Mouse (Mus musculus) kidney, postnatal 0 days (tissue): Measurements from ENCODE around the gene Mroh8. TPM values are rescaled to one million over a fixed set of nuclear protein-coding genes. Genes with fewer than 3 reads are reported as not detected.

Source experiments
- ATAC-seq: fragments of 200-750 bp; cut with Nextera tagmentation; replicated peaks from 2 replicates; pipeline ENCODE4 v1.8.0; 2017; ENCODE audit warnings: low read depth, moderate number of reproducible peaks, moderate TSS enrichment, moderate library complexity; ENCODE audit not compliant: low FRiP score
- DNase-seq: peaks from one replicate; pipeline ENCODE4 v3.0.0-alpha.2; 2016; ENCODE audit warnings: low spot score
- H3K27ac ChIP-seq: fragments of 300-500 bp; sonication (generic); 2 replicates; pipeline ENCODE4 v1.5.1; 2014; ENCODE audit warnings: mild to moderate bottlenecking
- H3K27me3 ChIP-seq: fragments of 300-500 bp; sonication (generic); 2 replicates; pipeline ENCODE4 v1.6.1; 2014; ENCODE audit warnings: low read length, mixed read lengths; ENCODE audit not compliant: insufficient read depth
- H3K36me3 ChIP-seq: fragments of 300-500 bp; sonication (generic); 2 replicates; pipeline ENCODE4 v1.6.1; 2014; ENCODE audit warnings: low read length, mixed read lengths; ENCODE audit not compliant: insufficient read depth
- H3K4me1 ChIP-seq: fragments of 300-500 bp; sonication (generic); replicated peaks from 2 replicates; pipeline ENCODE4 v1.6.1; 2014; ENCODE audit warnings: antibody characterized with exemption, low read length, mixed read lengths; ENCODE audit not compliant: insufficient read depth
- H3K4me2 ChIP-seq: fragments of 300-500 bp; sonication (generic); 2 replicates; pipeline ENCODE4 v1.6.1; 2014; ENCODE audit warnings: mild to moderate bottlenecking, low read length, moderate library complexity, mixed read lengths
- H3K4me3 ChIP-seq: fragments of 300-500 bp; sonication (generic); replicated peaks from 2 replicates; pipeline ENCODE4 v1.5.1; 2014; ENCODE audit warnings: low read depth, low read length
- H3K9ac ChIP-seq: fragments of 300-500 bp; sonication (generic); 2 replicates; pipeline ENCODE4 v1.6.1; 2014; ENCODE audit warnings: low read depth, low read length
- H3K9me3 ChIP-seq: fragments of 300-500 bp; sonication (generic); replicated peaks from 2 replicates; pipeline ENCODE4 v1.6.1; 2016; ENCODE audit warnings: low read length, inconsistent platforms, mixed read lengths
- CTCF ChIP-seq: IDR thresholded peaks from 2 replicates; pipeline ENCODE4 v1.5.1; 2016; ENCODE audit warnings: antibody characterized with exemption, low read depth, mild to moderate bottlenecking, moderate library complexity
- WGBS: fragments of 180-500 bp; shearing (Covaris S2); extraction: QIAGEN DNeasy Blood & Tissue Kit; methylation state at CpG from one replicate; pipeline ENCODE4 v1.1.7; 2014; 5-methylcytosine and 5-hydroxymethylcytosine counted together
- polyA plus RNA-seq: library from polyadenylated mRNA; unstranded; fragments of >200 nt; fragmentation: Nextera tagmentation; extraction: Ambion mirVana; gene quantifications from 2 replicates; pipeline ENCODE4 v1.2.1, GENCODE M21; 2015

The Mroh8 gene
- polyA plus RNA-seq = 0.29 and 0.33 TPM in 2 replicates

GRCm38 (mm10) chr2:157279416-157279800 lies at the start of gene Mroh8:
Gene Mroh8 (minus strand): TSS chr2:157279549.
- ATAC-seq = peak; percentile 57
- Histone ChIP-seq H3K27ac (peak within 1 kb of the TSS; percentile 92), H3K4me1 (0 out of 2 replicates have a peak, but pooled peaks cover 7% of the 10 kb centered on the region), H3K27me3 (no peaks in the 10 kb centered on the region), H3K9ac (peak within 1 kb of the TSS; percentile 82), H3K9me3 (no peaks in the 10 kb centered on the region), H3K4me3 (peak within 1 kb of the TSS; percentile 83), H3K36me3 (0 out of 2 replicates have a peak, but pooled peaks cover 3% of the 10 kb centered on the region), H3K4me2 (peak within 1 kb of the TSS; percentile 75)
- under 1% methylated on average over 32 of the region's 32 CpGs for WGBS
- TF ChIP-seq CTCF = no peak
- peak; percentile 68 for DNase-seq

GRCm38 (mm10) chr2:157328570-157328969 lies 49.2 kb upstream of the Mroh8 start:
- H3K9ac ChIP-seq = no peak overlapping the region
- H3K4me2 ChIP-seq = no peak overlapping the region
- no peak for TF ChIP-seq CTCF
- no peaks in the 10 kb centered on the region for H3K9me3 ChIP-seq
- H3K36me3 ChIP-seq = peaks cover 33% of the 10 kb centered on the region
- 39% methylated on average over 11 of the region's 11 CpGs for WGBS
- H3K27ac ChIP-seq = no peak overlapping the region
- no peak overlapping the region for H3K4me3 ChIP-seq
- no peaks in the 10 kb centered on the region for H3K4me1 ChIP-seq
- H3K27me3 ChIP-seq = no peaks in the 10 kb centered on the region
- no peak for DNase-seq
- ATAC-seq = no peak

- Histone ChIP-seq H3K4me3 (no peak overlapping the region), H3K27ac (no peak overlapping the region), H3K27me3 (no peaks in the 10 kb centered on the region), H3K4me2 (no peak overlapping the region), H3K4me1 (no peaks in the 10 kb centered on the region), H3K36me3 (peaks cover 38% of the 10 kb centered on the region), H3K9me3 (no peaks in the 10 kb centered on the region), H3K9ac (no peak overlapping the region)
- ATAC-seq (no peak; the same call in 1 of the 2 replicates), DNase-seq (no peak)
- WGBS = 49% methylated on average over 5 of the region's 5 CpGs
- no peak for TF ChIP-seq CTCF
These were observed 48.8 kb upstream of the Mroh8 start for GRCm38 (mm10) chr2:157328106-157328505.

GRCm38 (mm10) chr2:157325238-157325637 lies 45.9 kb upstream of the Mroh8 start:
- ATAC-seq = no peak
- 74% methylated on average over 2 of the region's 2 CpGs for whole genome bisulfite sequencing
- peaks cover 57% of the 10 kb centered on the region for H3K36me3 ChIP-seq

GRCm38 (mm10) chr2:157322029-157322766 lies 42.8 kb upstream of the Mroh8 start:
- ATAC-seq (no peak), DNase-seq (no peak)
- Histone ChIP-seq H3K27ac (no peak overlapping the region), H3K9me3 (no peaks in the 10 kb centered on the region), H3K4me1 (no peaks in the 10 kb centered on the region), H3K27me3 (no peaks in the 10 kb centered on the region), H3K4me3 (no peak overlapping the region), H3K36me3 (peaks cover 74% of the 10 kb centered on the region), H3K4me2 (no peak overlapping the region), H3K9ac (no peak overlapping the region)
- WGBS = 90% methylated on average over 5 of the region's 5 CpGs
- no peak for TF ChIP-seq CTCF

More at GRCm38 (mm10) chr2:157325238-157325637, 45.9 kb upstream of the Mroh8 start:
- H3K4me3 ChIP-seq = no peak overlapping the region
- no peak for TF ChIP-seq CTCF
- no peaks in the 10 kb centered on the region for H3K9me3 ChIP-seq
- H3K4me1 ChIP-seq = no peaks in the 10 kb centered on the region
- H3K9ac ChIP-seq = no peak overlapping the region
- H3K27ac ChIP-seq = no peak overlapping the region
- no peaks in the 10 kb centered on the region for H3K27me3 ChIP-seq
- H3K4me2 ChIP-seq = no peak overlapping the region
- no peak for DNase-seq

GRCm38 (mm10) chr2:157320886-157321285 lies 41.5 kb upstream of the Mroh8 start:
- WGBS = 42% methylated on average over 5 of the region's 5 CpGs
- peak; percentile 61; the same call in 1 of the 2 replicates for ATAC-seq
- H3K9me3 ChIP-seq = no peaks in the 10 kb centered on the region
- DNase-seq = no peak
- H3K27ac ChIP-seq = peak overlapping the region; percentile 31; the same call in 1 of the 2 replicates
- peaks cover 75% of the 10 kb centered on the region for H3K36me3 ChIP-seq
- H3K4me2 ChIP-seq = no peak overlapping the region
- no peaks in the 10 kb centered on the region for H3K27me3 ChIP-seq
- no peak overlapping the region for H3K4me3 ChIP-seq
- H3K9ac ChIP-seq = no peak overlapping the region
- H3K4me1 ChIP-seq = no peaks in the 10 kb centered on the region
- no peak for TF ChIP-seq CTCF
